Comparison of ENCODE assay signal across 8 mouse cellular contexts in the genomic region with DNA sequence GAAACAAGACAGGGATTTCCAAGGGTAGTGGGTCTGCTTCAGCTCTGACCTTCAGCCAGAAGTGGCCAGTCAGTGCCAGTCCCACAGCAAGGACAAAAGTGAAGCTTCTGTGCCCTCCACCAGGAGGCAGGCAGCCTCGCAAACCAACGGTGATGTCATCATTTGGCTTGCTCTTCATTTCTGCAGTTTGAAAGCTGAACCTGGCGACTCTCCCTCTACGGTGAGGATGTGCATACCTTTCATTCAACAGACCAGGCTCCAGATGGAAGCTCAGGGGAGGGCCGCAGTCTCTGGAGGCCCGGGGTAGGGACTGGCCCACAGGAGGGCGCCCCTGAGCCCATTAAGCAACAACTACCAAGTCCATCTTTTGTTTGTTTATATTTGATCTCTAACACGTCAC. TPM values are rescaled to one million over a fixed set of nuclear protein-coding genes. Genes with fewer than 3 reads are reported as not detected.
DNase-seq lines count a peak whose midpoint lies in the region; ATAC-seq and TF ChIP-seq lines count a peak whose summit lies in the region.

No protein-coding gene starts in this region.

- peak; percentile 55 for TF ChIP-seq CTCF in cortical plate, adult 2 months (IDR thresholded peaks at IDR 0.05; ENCODE audit: extremely low read depth, insufficient read depth, low read length)

- H3K27ac ChIP-seq in cortical plate, adult 2 months (ENCODE audit: insufficient read depth, low read length), result no peak overlapping the region

- no peak overlapping the region for H3K4me3 ChIP-seq in cortical plate, adult 2 months (ENCODE audit: insufficient read depth, low read length)

- no peaks in the 10 kb centered on the region for H3K4me1 ChIP-seq in cortical plate, adult 2 months (ENCODE audit: control insufficient read depth, insufficient read depth, low read length)

- peak; percentile 51 for DNase-seq in gastrocnemius, postnatal 25 days
- DNase-seq in left cerebral cortex, adult 8-10 months (ENCODE audit: low spot score in 2 of 2), result peak; percentile 55 to 65
- DNase-seq in mesoderm, embryonic 11.5 days (ENCODE audit: low read depth, low spot score), result peak; percentile 69
- peak; percentile 18 to 52 for DNase-seq in right cerebral cortex, postnatal 36 days (ENCODE audit: low spot score in 2 of 2)
- no peak for DNase-seq in c-Kit-positive CD71-positive TER-119-positive erythroid progenitor cells, embryonic 14.5 days (ENCODE audit: low spot score)

- ATAC-seq in activated CD4-positive, CD25-positive, alpha-beta regulatory T cell, adult 4 months, result peak; percentile 89
- peak; percentile 89 for ATAC-seq in inflammation-experienced regulatory T-cells, adult 6 months

- no peak for TF ChIP-seq POLR2A in cortical plate, adult 2 months (IDR thresholded peaks at IDR 0.05; ENCODE audit: extremely low read depth, insufficient read depth, low read length)

RNA-seq across cellular contexts. Expression of gene Zfp148, which starts 43.5 kb away (rescaled TPM):
- 10 to 100 TPM; 45.4 to 46.4 TPM for polyA plus RNA-seq in activated CD4-positive, CD25-positive, alpha-beta regulatory T cell, adult 4 months (2017; shearing (Covaris generic))
- polyA plus RNA-seq in cortical plate, adult 2 months (2012; rRNA removed), result 35.5 and 38.6 TPM in 2 replicates
- 10 to 100 TPM; 18.8 to 21.9 TPM for total RNA-seq in gastrocnemius, postnatal 25 days (2021)
- 10 to 100 TPM; 45.9 to 50.1 (median 46.0) TPM for polyA plus RNA-seq in inflammation-experienced regulatory T-cells, adult 6 months (2017; shearing (Covaris generic))
- total RNA-seq in left cerebral cortex, adult 8-10 months (2022), result 100 to 1,000 TPM; 160 to 197 (median 184) TPM
